In the genomic region with DNA sequence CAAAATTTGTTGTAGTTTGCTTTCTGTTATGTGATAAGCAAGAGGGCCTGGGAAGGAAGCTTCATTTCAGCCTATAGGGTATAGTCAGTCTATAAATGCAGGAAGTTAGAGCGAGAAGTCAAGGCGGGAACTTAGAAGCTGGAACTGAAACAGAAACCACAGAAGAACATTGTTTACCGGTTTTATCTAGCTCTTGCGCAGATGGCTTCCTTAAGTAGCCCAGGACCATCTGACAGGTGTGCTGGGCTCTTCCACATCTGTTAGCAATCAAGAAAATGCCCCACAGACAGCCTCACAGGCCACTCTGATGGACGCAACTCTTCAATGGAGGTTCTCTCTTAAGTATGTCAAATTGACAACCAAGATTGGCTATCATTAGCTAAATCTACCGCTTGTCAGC, we compare ENCODE assay signal across 9 mouse cellular contexts. TPM values are rescaled to one million over a fixed set of nuclear protein-coding genes. Genes with fewer than 3 reads are reported as not detected.
DNase-seq lines count a peak whose midpoint lies in the region; ATAC-seq lines count a peak whose summit lies in the region.
"Had no signal": no experiment of that assay in that cellular context is flagged by ENCODE, and none has a peak within 500 bp of the region (broad histone marks: within the 10 kb centered on the region; RNA-seq: fewer than 3 reads in every experiment).

No protein-coding gene starts in this region.

- peak; percentile 78 for DNase-seq in 416B (ENCODE audit: low read depth)
- peak; percentile 42 to 60 for DNase-seq in CD8-positive naive resting alpha-beta T cell, adult 2 months (ENCODE audit: low read depth in 2 of 2, low spot score in 2 of 2)
- peak; percentile 90 for DNase-seq in naive thymus-derived CD4-positive, alpha-beta T cell, adult 2 months (ENCODE audit: low read depth)
- DNase-seq in layer of hippocampus, adult 9-11 months = no peak
- no peak for DNase-seq in urinary bladder, postnatal 14 days (ENCODE audit: low spot score)
- DNase-seq: lung, adult 2 months had no signal

- peak; percentile 91 to 95 for ATAC-seq in hematopoietic stem cell, adult 5-6 weeks (replicated peaks in 1 of 2; ENCODE audit: insufficient read depth in 1 of 2, low FRiP score in 2 of 2, low TSS enrichment in 1 of 2, low read depth in 1 of 2, poor library complexity in 2 of 2, severe bottlenecking in 2 of 2)
- ATAC-seq in frontal cortex, adult (ENCODE audit: low TSS enrichment) = no peak
- ATAC-seq: Patski had no signal

RNA-seq across cellular contexts. Expression of a gene that starts 18.3 kb away (rescaled TPM):
- 146 and 222 TPM in 2 replicates for total RNA-seq in hematopoietic stem cell, adult 5-6 weeks (2017)

Comparison
In these comparisons a context has a peak if more than half of its experiments do, and no peak if none do; other contexts are left out.
1. DNase-seq: peak in 416B (single experiment), CD8-positive naive resting alpha-beta T cell, adult 2 months (2 of 2) and naive thymus-derived CD4-positive, alpha-beta T cell, adult 2 months (single experiment); none in layer of hippocampus, adult 9-11 months (single experiment) and urinary bladder, postnatal 14 days (single experiment).